Comparison of ENCODE assay signal across 17 mouse cellular contexts in genomic region chr4:151422361-151422760, GRCm38 (mm10).
DNase-seq lines count a peak whose midpoint lies in the region; ATAC-seq and TF ChIP-seq lines count a peak whose summit lies in the region.
"Had no signal": no experiment of that assay in that cellular context is flagged by ENCODE, and none has a peak within 500 bp of the region (broad histone marks: within the 10 kb centered on the region; RNA-seq: fewer than 3 reads in every experiment).

No protein-coding gene starts in this region.

- H3K9ac ChIP-seq in midbrain, postnatal 0 days (replicated peaks; ENCODE audit: low read length, poor library complexity, severe bottlenecking), result no peak overlapping the region
- no peak overlapping the region for H3K9ac ChIP-seq in midbrain, embryonic 16.5 days (ENCODE audit: low read depth, low read length)

- H3K4me3 ChIP-seq in midbrain, postnatal 0 days (ENCODE audit: low read depth, low read length), result no peak overlapping the region
- no peak overlapping the region for H3K4me3 ChIP-seq in midbrain, embryonic 16.5 days (ENCODE audit: low read depth, low read length)

- 62% methylated on average over 8 of the region's 8 CpGs for WGBS in midbrain, postnatal 0 days
- WGBS in midbrain, embryonic 16.5 days, result 65% methylated on average over 8 of the region's 8 CpGs

- peak; percentile 90 for DNase-seq in heart, adult 11 months
- DNase-seq in heart, postnatal 25 days (ENCODE audit: low spot score), result no peak
- peak; percentile 56 for DNase-seq in midbrain, postnatal 0 days (ENCODE audit: low spot score)
- DNase-seq in cerebellum, adult 9-10 months, result peak; percentile 27
- DNase-seq in right cerebral cortex, postnatal 4 days, result no peak
- no peak for DNase-seq in gastrocnemius, adult 18-20 months (ENCODE audit: low spot score)
- DNase-seq: adrenal gland, postnatal 14 days; gastrocnemius, postnatal 25 days; kidney, adult 2 months; kidney, postnatal 36 days; lung, adult 18-20 months; midbrain, embryonic 14.5 days; spleen, adult 18-20 months; thymus, adult 18-20 months had no signal

- no peak overlapping the region for H3K27ac ChIP-seq in midbrain, postnatal 0 days (ENCODE audit: low read depth, low read length)
- no peak overlapping the region for H3K27ac ChIP-seq in midbrain, embryonic 16.5 days (ENCODE audit: low read length)

- H3K9me3 ChIP-seq in midbrain, postnatal 0 days (ENCODE audit: low read length), result peaks cover 3% of the 10 kb centered on the region; the same call in 1 of the 2 replicates
- peaks cover 4% of the 10 kb centered on the region; the same call in 1 of the 2 replicates for H3K9me3 ChIP-seq in midbrain, embryonic 16.5 days (replicated peaks; ENCODE audit: control insufficient read depth, low read length, poor library complexity, severe bottlenecking)

- no peak for TF ChIP-seq CTCF in midbrain, postnatal 0 days (IDR thresholded peaks at IDR 0.05)

- H3K36me3 ChIP-seq in midbrain, postnatal 0 days (ENCODE audit: insufficient read depth, low read length), result no peaks in the 10 kb centered on the region
- H3K36me3 ChIP-seq in midbrain, embryonic 16.5 days (ENCODE audit: control insufficient read depth, insufficient read depth, low read length), result no peaks in the 10 kb centered on the region

- no peaks in the 10 kb centered on the region for H3K4me1 ChIP-seq in midbrain, postnatal 0 days (ENCODE audit: insufficient read depth, low read length)
- H3K4me1 ChIP-seq in midbrain, embryonic 16.5 days (ENCODE audit: control insufficient read depth, insufficient read depth, low read length), result peaks cover 4% of the 10 kb centered on the region; the same call in 1 of the 2 replicates

- no peaks in the 10 kb centered on the region for H3K27me3 ChIP-seq in midbrain, postnatal 0 days (ENCODE audit: insufficient read depth, low read length)
- H3K27me3 ChIP-seq in midbrain, embryonic 16.5 days (ENCODE audit: control insufficient read depth, insufficient read depth, low read depth, low read length), result no peaks in the 10 kb centered on the region
- H3K27me3 ChIP-seq: Patski had no signal

- intact Hi-C loops in heart, postnatal 25 days (cut with DNase I), result no loop called here

- no peak overlapping the region for H3K4me2 ChIP-seq in midbrain, postnatal 0 days (ENCODE audit: low read depth, low read length, poor library complexity, severe bottlenecking)
- H3K4me2 ChIP-seq in midbrain, embryonic 16.5 days (ENCODE audit: low read length), result no peak overlapping the region

- no peak for ATAC-seq in midbrain, postnatal 0 days (ENCODE audit: low FRiP score)
- ATAC-seq in midbrain, embryonic 16.5 days, result no peak
- ATAC-seq: activated CD4-positive, CD25-positive, alpha-beta regulatory T cell, adult 4 months; Patski had no signal

Comparison
In these comparisons a context has a peak if more than half of its experiments do, and no peak if none do; other contexts are left out.
1. DNase-seq: peak in heart, adult 11 months (single experiment), midbrain, postnatal 0 days (single experiment) and cerebellum, adult 9-10 months (single experiment); none in heart, postnatal 25 days (single experiment), right cerebral cortex, postnatal 4 days (single experiment) and gastrocnemius, adult 18-20 months (single experiment).